Mouse (Mus musculus) G1E (cell line): ENCODE measurements at regions not wholly inside any gene's neighbourhood (a gene's known extent, or its start where the extent isn't known, plus 50 kb on each side); places are given as distances from the start of the nearest gene placed in this dataset.

Source experiments
- ATAC-seq: 2 replicates; pipeline ENCODE4 v1.8.0; 2016; ENCODE audit warnings: mild to moderate bottlenecking; ENCODE audit not compliant: insufficient number of reproducible peaks, poor library complexity, low FRiP score, severe bottlenecking; ENCODE audit errors: extremely low read depth
- DNase-seq: peaks from one replicate; pipeline ENCODE4 v3.0.0; 2012; ENCODE audit warnings: low spot score
- H3K27me3 ChIP-seq: 2 replicates; pipeline ENCODE4 v1.6.1; 2012; ENCODE audit warnings: mild to moderate bottlenecking, low read length, inconsistent platforms; ENCODE audit not compliant: insufficient read depth
- H3K36me3 ChIP-seq: replicated peaks from 2 replicates; pipeline ENCODE3; 2012; ENCODE audit warnings: mild to moderate bottlenecking, inconsistent platforms
- H3K4me1 ChIP-seq: 2 replicates; pipeline ENCODE4 v1.6.1; 2012; ENCODE audit warnings: low read depth, low read length, inconsistent platforms, mixed read lengths; ENCODE audit not compliant: insufficient read depth
- H3K4me3 ChIP-seq: 2 replicates; pipeline ENCODE4 v1.5.1; 2012; ENCODE audit warnings: low read depth, mild to moderate bottlenecking, inconsistent platforms, low read length, moderate library complexity, mixed read lengths
- H3K9me3 ChIP-seq: replicated peaks from 2 replicates; pipeline ENCODE4 v1.6.1; 2012; ENCODE audit warnings: inconsistent platforms
- CTCF ChIP-seq: IDR thresholded peaks from 2 replicates; pipeline ENCODE4 v1.5.1; 2012; ENCODE audit warnings: low read depth, low read length, inconsistent platforms, mixed read lengths
- GATA1 ChIP-seq: IDR thresholded peaks from 2 replicates; pipeline ENCODE4 v1.6.1; 2012; ENCODE audit warnings: borderline replicate concordance, low read length, inconsistent platforms, mixed read lengths
- GATA2 ChIP-seq: IDR thresholded peaks from 2 replicates; pipeline ENCODE4 v1.6.1; 2012; ENCODE audit warnings: low read depth, low read length, inconsistent platforms, borderline replicate concordance
- POLR2AphosphoS5 ChIP-seq: IDR thresholded peaks from 2 replicates; pipeline ENCODE4 v1.6.1; 2012; ENCODE audit warnings: low read depth, low read length, inconsistent platforms; ENCODE audit not compliant: insufficient replicate concordance
- TAL1 ChIP-seq: conservative IDR thresholded peaks from 2 replicates; pipeline ENCODE4 v1.6.1; 2012; ENCODE audit warnings: low read depth, low read length, inconsistent platforms, mixed read lengths

DNA sequence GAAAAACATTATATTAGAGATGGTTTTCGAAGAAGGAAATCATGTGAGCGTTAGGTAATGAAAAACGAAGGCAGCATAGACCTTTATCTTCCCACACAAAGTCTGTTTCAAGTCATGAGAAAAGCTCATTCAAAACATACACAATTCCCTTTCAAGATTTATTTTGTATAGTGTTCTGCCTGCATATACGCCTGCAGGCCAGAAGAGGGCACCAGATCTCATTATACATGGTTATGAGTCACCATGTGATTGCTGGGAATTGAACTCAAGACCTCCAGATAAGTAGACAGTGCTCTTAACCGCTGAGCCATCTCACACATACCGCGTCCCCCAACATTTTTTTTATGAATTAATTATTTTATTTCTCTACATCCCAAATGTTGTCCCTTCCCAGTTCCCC, 578.3 kb upstream of the Ccdc54 start:
- H3K4me1 ChIP-seq: no peaks in the 10 kb centered on the region
- ATAC-seq (no peak), DNase-seq (no peak)
- H3K4me3 ChIP-seq: no peak overlapping the region
- no peak for TF ChIP-seq GATA1
- TF ChIP-seq GATA2: no peak
- TF ChIP-seq POLR2AphosphoS5: no peak
- no peaks in the 10 kb centered on the region for H3K27me3 ChIP-seq
- H3K36me3 ChIP-seq: no peaks in the 10 kb centered on the region
- no peaks in the 10 kb centered on the region for H3K9me3 ChIP-seq

DNA sequence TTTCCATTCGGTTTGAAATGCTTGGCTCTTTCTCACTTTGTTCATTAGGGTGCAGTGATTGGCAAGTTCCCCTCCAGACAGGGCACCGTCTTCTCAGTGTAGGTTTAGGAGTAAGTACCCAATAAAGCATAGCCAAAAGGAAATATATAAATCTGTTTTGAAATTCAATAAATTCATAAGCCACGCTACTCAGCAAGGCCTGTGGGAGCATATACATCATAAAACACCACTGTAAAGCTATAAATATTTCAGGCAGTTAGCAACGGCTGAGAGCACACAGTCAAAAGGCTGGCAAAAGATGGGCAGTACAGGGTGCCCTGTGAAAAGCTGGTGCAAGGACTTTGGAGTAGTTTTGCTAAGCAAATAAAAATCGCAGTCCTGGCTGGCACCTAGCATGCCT, 569.8 kb upstream of the Ccdc54 start:
- TF ChIP-seq GATA1: no peak
- no peak for TF ChIP-seq CTCF
- TF ChIP-seq POLR2AphosphoS5: no peak
- no peak for TF ChIP-seq GATA2
- TF ChIP-seq TAL1: no peak
- no peaks in the 10 kb centered on the region for H3K9me3 ChIP-seq
- DNase-seq (no peak), ATAC-seq (no peak)
- H3K4me3 ChIP-seq: no peak overlapping the region
- no peaks in the 10 kb centered on the region for H3K27me3 ChIP-seq
- H3K36me3 ChIP-seq: no peaks in the 10 kb centered on the region
- H3K4me1 ChIP-seq: no peaks in the 10 kb centered on the region

DNA sequence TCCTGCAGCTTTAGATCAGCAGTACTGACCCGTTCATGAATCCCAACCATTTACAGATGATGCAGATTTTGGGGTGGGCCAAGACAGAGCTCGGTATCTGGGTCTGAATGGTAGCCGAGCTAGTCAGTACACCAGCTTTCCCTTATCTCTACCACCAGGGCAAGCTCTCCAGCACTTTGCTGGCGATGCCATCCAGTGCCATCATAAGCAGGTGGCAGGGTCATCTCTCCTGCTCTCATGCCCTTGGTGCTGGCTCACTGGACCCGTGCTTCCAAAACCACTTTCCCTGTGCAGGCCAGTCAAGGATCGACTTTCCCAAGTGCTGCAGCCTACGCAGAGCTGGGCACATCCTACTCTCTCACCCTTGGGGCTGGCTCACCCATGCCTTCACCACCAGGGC, 547.6 kb upstream of the Ccdc54 start:
- 0 out of 2 replicates have a peak, but pooled peaks cover 6% of the 10 kb centered on the region for H3K27me3 ChIP-seq
- ATAC-seq: no peak
- no peaks in the 10 kb centered on the region for H3K36me3 ChIP-seq
- H3K4me1 ChIP-seq: no peaks in the 10 kb centered on the region
- no peak for DNase-seq
- TF ChIP-seq POLR2AphosphoS5 (no peak), CTCF (no peak), TAL1 (no peak), GATA2 (no peak), GATA1 (no peak)
- H3K4me3 ChIP-seq: no peak overlapping the region
- peaks cover 13% of the 10 kb centered on the region for H3K9me3 ChIP-seq

DNA sequence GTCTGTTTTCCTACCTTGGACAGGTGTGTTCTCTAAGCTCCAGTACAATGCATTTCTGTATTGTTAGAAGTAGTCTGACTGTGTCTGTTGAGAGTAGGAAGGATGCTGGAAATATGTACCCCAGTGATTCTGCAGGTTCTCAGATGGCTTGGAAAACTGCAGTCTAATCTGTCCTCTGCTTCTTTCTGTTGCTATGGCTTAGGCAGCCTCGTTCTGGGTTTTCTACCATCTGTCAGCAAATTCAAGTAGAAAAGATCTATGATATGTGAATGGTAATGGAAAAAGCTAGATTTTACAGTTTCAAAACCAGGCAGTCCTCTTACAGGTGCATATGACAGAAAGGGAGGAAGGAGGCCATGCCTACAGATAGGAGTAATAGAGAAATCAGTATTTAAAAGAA, 528.9 kb upstream of the Ccdc54 start:
- Histone ChIP-seq H3K27me3 (no peaks in the 10 kb centered on the region), H3K36me3 (no peaks in the 10 kb centered on the region), H3K4me3 (no peak overlapping the region), H3K4me1 (peaks cover 14% of the 10 kb centered on the region; the same call in 1 of the 2 replicates), H3K9me3 (no peaks in the 10 kb centered on the region)
- ATAC-seq: no peak
- no peak for DNase-seq
- TF ChIP-seq GATA1 (no peak), TAL1 (no peak), GATA2 (no peak), CTCF (no peak), POLR2AphosphoS5 (no peak)

DNA sequence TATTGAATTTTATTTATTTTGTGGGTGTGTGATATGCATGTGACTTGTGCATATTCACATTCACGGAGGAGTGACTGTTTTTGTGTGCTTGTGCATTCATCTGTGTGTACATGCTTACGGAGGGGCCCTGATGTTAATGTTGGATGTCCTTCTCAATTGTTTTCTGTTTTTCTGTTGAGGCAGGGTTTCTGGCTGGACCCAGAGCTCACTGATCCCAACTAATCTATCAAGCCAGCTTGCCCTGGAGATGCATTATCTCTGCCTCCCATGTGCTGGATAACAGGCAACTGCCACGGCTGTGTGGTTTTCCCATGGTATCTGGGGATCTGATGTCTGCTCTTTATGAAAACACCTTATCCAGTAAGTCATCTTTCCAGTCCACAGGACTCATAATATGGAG, 527.4 kb upstream of the Ccdc54 start:
- Histone ChIP-seq H3K4me3 (no peak overlapping the region), H3K9me3 (0 out of 2 replicates have a peak, but pooled peaks cover 2% of the 10 kb centered on the region), H3K27me3 (no peaks in the 10 kb centered on the region), H3K36me3 (no peaks in the 10 kb centered on the region), H3K4me1 (peaks cover 14% of the 10 kb centered on the region; the same call in 1 of the 2 replicates)
- TF ChIP-seq GATA2 (no peak), TAL1 (peak; percentile 70; the same call in 1 of the 2 replicates), CTCF (no peak)
- no peak for DNase-seq
- ATAC-seq: peak; percentile 84

DNA sequence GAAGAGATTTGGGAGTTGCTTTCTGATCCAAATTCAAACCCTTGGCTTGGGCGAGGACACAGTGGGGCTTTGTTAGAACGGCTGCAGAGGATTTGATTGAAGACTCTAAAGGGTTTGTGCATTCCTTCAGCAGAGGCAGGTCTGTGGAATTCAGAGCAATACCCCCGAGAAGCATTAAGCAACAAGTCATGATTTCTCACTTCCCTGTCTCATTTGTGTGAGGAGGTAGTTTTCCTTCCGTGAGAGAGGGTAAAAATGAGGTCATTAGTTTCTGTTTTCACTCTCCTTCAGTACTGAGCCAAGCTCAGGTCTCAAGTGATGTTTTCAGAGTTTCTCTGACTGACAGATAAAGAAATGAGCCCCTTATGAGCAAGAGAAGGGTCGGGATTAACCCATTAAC, 526.9 kb upstream of the Ccdc54 start:
- H3K4me3 ChIP-seq: no peak overlapping the region
- no peaks in the 10 kb centered on the region for H3K27me3 ChIP-seq
- TF ChIP-seq GATA1 (no peak), CTCF (no peak), GATA2 (no peak), POLR2AphosphoS5 (no peak), TAL1 (no peak)
- no peaks in the 10 kb centered on the region for H3K36me3 ChIP-seq
- ATAC-seq (no peak), DNase-seq (no peak)
- peaks cover 14% of the 10 kb centered on the region; the same call in 1 of the 2 replicates for H3K4me1 ChIP-seq
- 0 out of 2 replicates have a peak, but pooled peaks cover 3% of the 10 kb centered on the region for H3K9me3 ChIP-seq

DNA sequence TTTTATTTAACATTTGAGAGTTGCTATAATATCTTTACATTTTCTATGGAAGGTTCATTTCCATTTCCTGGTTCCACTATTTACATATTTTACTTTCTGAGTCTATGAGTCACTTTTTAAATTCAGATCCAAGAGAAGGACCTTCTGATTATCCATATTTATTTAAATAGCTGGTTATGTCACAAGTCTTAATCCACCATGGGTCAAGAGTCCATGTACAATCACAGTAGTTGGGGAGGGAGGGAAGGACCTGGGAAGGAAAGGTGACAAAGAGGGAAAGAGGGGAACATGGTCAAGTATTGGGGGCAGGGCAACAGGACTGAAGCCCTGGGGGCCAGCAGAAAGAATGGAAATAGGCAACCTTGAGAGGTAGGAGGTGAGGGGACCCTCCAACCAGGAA, 518.9 kb upstream of the Ccdc54 start:
- H3K9me3 ChIP-seq: 0 out of 2 replicates have a peak, but pooled peaks cover 3% of the 10 kb centered on the region
- no peak overlapping the region for H3K4me3 ChIP-seq
- TF ChIP-seq GATA2 (no peak), GATA1 (no peak), TAL1 (no peak), CTCF (no peak), POLR2AphosphoS5 (no peak)
- DNase-seq (no peak), ATAC-seq (no peak)
- no peaks in the 10 kb centered on the region for H3K36me3 ChIP-seq
- H3K4me1 ChIP-seq: no peaks in the 10 kb centered on the region
- H3K27me3 ChIP-seq: no peaks in the 10 kb centered on the region
